Mouse (Mus musculus) liver, embryonic 14 days (tissue): ENCODE data around the gene Fam114a1. TPM values are rescaled to one million over a fixed set of nuclear protein-coding genes. Genes with fewer than 3 reads are reported as not detected.

ENCODE experiments used
- polyA plus RNA-seq: library from polyadenylated mRNA; depleted of rRNA; stranded (reverse); fragments of >200 nt; gene quantifications from 2 replicates; pipeline ENCODE4 v1.2.3, GENCODE M21; 2012; rRNA removed

Fam114a1 gene
- polyA plus RNA-seq, result 8.5 and 8.8 TPM in 2 replicates

GRCm38 (mm10) chr5:64969861-64970771, at the start of gene Fam114a1:
Gene Fam114a1, plus strand, starts transcription at chr5:64970071.

GRCm38 (mm10) chr5:64959843-64960230, 10.0 kb upstream of the Fam114a1 start, which contains the start of gene Tlr6:
Gene Tlr6, minus strand, starts transcription at chr5:64960097.

Other genes starting within 250 kb of the Fam114a1 start
- 28.2 and 33.5 TPM in 2 replicates for gene Klf3, start 166.7 kb upstream of the Fam114a1 start, polyA plus RNA-seq
- gene Tlr1, start 36.5 kb upstream of the Fam114a1 start, polyA plus RNA-seq, result 0.98 and 1.5 TPM in 2 replicates
- 0.49 and 0.80 TPM in 2 replicates for gene Tlr6, start 10.0 kb upstream of the Fam114a1 start, polyA plus RNA-seq
- gene Tmem156, start 122.1 kb downstream of the Fam114a1 start, polyA plus RNA-seq, result 0.53 and 0.77 TPM in 2 replicates
- gene Klhl5, start 137.5 kb downstream of the Fam114a1 start, polyA plus RNA-seq, result 4.6 and 5.3 TPM in 2 replicates
- gene Wdr19, start 229.6 kb downstream of the Fam114a1 start, polyA plus RNA-seq, result 0.47 and 0.74 TPM in 2 replicates